Mouse (Mus musculus): ENCODE measurements around the gene Tcfl5. TPM values are rescaled to one million over a fixed set of nuclear protein-coding genes. Genes with fewer than 3 reads are reported as not detected.
A peak's percentile ranks its signal among the peaks of the same experiment; 100 is the strongest.

Tcfl5 gene
- polyA plus RNA-seq, 1 experiment from 2014 or later = 0.19 TPM

GRCm38 (mm10) chr2:180655150-180655549, 12.6 kb upstream of the Tcfl5 start:
- no peak overlapping the region for H3K27ac ChIP-seq
- no peak for DNase-seq (ENCODE audit: low spot score)
- H3K9me3 ChIP-seq (replicated peaks) = no peaks in the 10 kb centered on the region

GRCm38 (mm10) chr2:180654666-180655065, 12.2 kb upstream of the Tcfl5 start:
- Histone ChIP-seq H3K27ac (no peak overlapping the region), H3K4me1 (peaks cover 6% of the 10 kb centered on the region), H3K9me3 (replicated peaks) (no peaks in the 10 kb centered on the region), H3K27me3 (ENCODE audit: low read depth, poor library complexity, severe bottlenecking) (no peaks in the 10 kb centered on the region), H3K4me3 (no peak overlapping the region), H3K36me3 (no peaks in the 10 kb centered on the region)
- DNase-seq (ENCODE audit: low spot score) = no peak
- WGBS = 83% methylated on average over 7 of the region's 7 CpGs

More at GRCm38 (mm10) chr2:180655150-180655549, 12.6 kb upstream of the Tcfl5 start:
- Histone ChIP-seq H3K4me1 (peaks cover 11% of the 10 kb centered on the region), H3K36me3 (peaks cover 3% of the 10 kb centered on the region), H3K27me3 (ENCODE audit: low read depth, poor library complexity, severe bottlenecking) (peaks cover 4% of the 10 kb centered on the region; the same call in 1 of the 2 replicates), H3K4me3 (no peak overlapping the region)
- 67% methylated on average over 6 of the region's 6 CpGs for WGBS

- DNase-seq (ENCODE audit: low spot score) = peak; percentile 25
- H3K36me3 ChIP-seq = peaks cover 5% of the 10 kb centered on the region; the same call in 1 of the 2 replicates
Observed at GRCm38 (mm10) chr2:180646841-180647240, 4.3 kb upstream of the Tcfl5 start.

GRCm38 (mm10) chr2:180643626-180644025, 1.1 kb upstream of the Tcfl5 start:
- H3K4me3 ChIP-seq = no peak overlapping the region
- no peak for DNase-seq (ENCODE audit: low spot score)
- peaks cover 55% of the 10 kb centered on the region for H3K27me3 ChIP-seq (ENCODE audit: low read depth, poor library complexity, severe bottlenecking)

More at GRCm38 (mm10) chr2:180646841-180647240, 4.3 kb upstream of the Tcfl5 start:
- peaks cover 27% of the 10 kb centered on the region for H3K27me3 ChIP-seq (ENCODE audit: low read depth, poor library complexity, severe bottlenecking)
- H3K9me3 ChIP-seq (replicated peaks) = peaks cover 12% of the 10 kb centered on the region
- H3K4me1 ChIP-seq = peaks cover 4% of the 10 kb centered on the region; the same call in 1 of the 2 replicates
- H3K27ac ChIP-seq = no peak overlapping the region
- no peak overlapping the region for H3K4me3 ChIP-seq

GRCm38 (mm10) chr2:180641576-180642554, 643 bp downstream of the Tcfl5 start:
- peaks cover 12% of the 10 kb centered on the region for H3K9me3 ChIP-seq (replicated peaks)
- peaks cover 55% of the 10 kb centered on the region for H3K27me3 ChIP-seq (ENCODE audit: low read depth, poor library complexity, severe bottlenecking)
- H3K4me1 ChIP-seq = peaks cover 7% of the 10 kb centered on the region; the same call in 1 of the 2 replicates
- DNase-seq (ENCODE audit: low spot score) = peak; percentile 49
- H3K4me3 ChIP-seq = peak overlapping the region; percentile 46
- 3% methylated on average over 111 of the region's 112 CpGs for WGBS
- peaks cover 5% of the 10 kb centered on the region; the same call in 1 of the 2 replicates for H3K36me3 ChIP-seq
- 0 out of 2 replicates have a peak overlapping the region, but pooled peaks have one; percentile 6 for H3K27ac ChIP-seq

More at GRCm38 (mm10) chr2:180643626-180644025, 1.1 kb upstream of the Tcfl5 start:
- peaks cover 7% of the 10 kb centered on the region; the same call in 1 of the 2 replicates for H3K4me1 ChIP-seq
- H3K9me3 ChIP-seq (replicated peaks) = peaks cover 12% of the 10 kb centered on the region
- peaks cover 5% of the 10 kb centered on the region; the same call in 1 of the 2 replicates for H3K36me3 ChIP-seq
- H3K27ac ChIP-seq = no peak overlapping the region

GRCm38 (mm10) chr2:180611882-180612281, 30.6 kb downstream of the Tcfl5 start:
- no peak for DNase-seq (ENCODE audit: low spot score)
- Histone ChIP-seq H3K4me3 (no peak overlapping the region), H3K27ac (no peak overlapping the region), H3K4me1 (no peaks in the 10 kb centered on the region), H3K36me3 (no peaks in the 10 kb centered on the region), H3K9me3 (replicated peaks) (no peaks in the 10 kb centered on the region), H3K27me3 (ENCODE audit: low read depth, poor library complexity, severe bottlenecking) (no peaks in the 10 kb centered on the region)
- WGBS = 75% methylated on average over 2 of the region's 2 CpGs

GRCm38 (mm10) chr2:180610283-180610682, 32.2 kb downstream of the Tcfl5 start:
- 83% methylated on average over 4 of the region's 4 CpGs for WGBS
- no peaks in the 10 kb centered on the region for H3K9me3 ChIP-seq (replicated peaks)
- no peaks in the 10 kb centered on the region for H3K36me3 ChIP-seq
- no peak for DNase-seq (ENCODE audit: low spot score)
- no peaks in the 10 kb centered on the region for H3K27me3 ChIP-seq (ENCODE audit: low read depth, poor library complexity, severe bottlenecking)
- no peak overlapping the region for H3K27ac ChIP-seq
- H3K4me3 ChIP-seq = no peak overlapping the region
- H3K4me1 ChIP-seq = no peaks in the 10 kb centered on the region

GRCm38 (mm10) chr2:180604781-180605180, 37.7 kb downstream of the Tcfl5 start:
- 63% methylated on average over 6 of the region's 6 CpGs for WGBS
- no peak for DNase-seq (ENCODE audit: low spot score)
- H3K27ac ChIP-seq = peak overlapping the region; percentile 53

GRCm38 (mm10) chr2:180600569-180601021, 41.9 kb downstream of the Tcfl5 start:
- H3K4me1 ChIP-seq = peaks cover 31% of the 10 kb centered on the region
- H3K27ac ChIP-seq = peak overlapping the region; percentile 51; the same call in 1 of the 2 replicates
- H3K4me3 ChIP-seq = no peak overlapping the region
- H3K36me3 ChIP-seq = peaks cover 8% of the 10 kb centered on the region
- H3K9me3 ChIP-seq (replicated peaks) = no peaks in the 10 kb centered on the region
- 36% methylated on average over 9 of the region's 9 CpGs for WGBS
- H3K27me3 ChIP-seq (ENCODE audit: low read depth, poor library complexity, severe bottlenecking) = peaks cover 54% of the 10 kb centered on the region
- DNase-seq (ENCODE audit: low spot score) = no peak

More at GRCm38 (mm10) chr2:180604781-180605180, 37.7 kb downstream of the Tcfl5 start:
- peaks cover 14% of the 10 kb centered on the region for H3K27me3 ChIP-seq (ENCODE audit: low read depth, poor library complexity, severe bottlenecking)
- no peaks in the 10 kb centered on the region for H3K36me3 ChIP-seq
- peaks cover 17% of the 10 kb centered on the region; the same call in 1 of the 2 replicates for H3K4me1 ChIP-seq
- no peak overlapping the region for H3K4me3 ChIP-seq
- no peaks in the 10 kb centered on the region for H3K9me3 ChIP-seq (replicated peaks)

- WGBS = 2% methylated on average over 40 of the region's 41 CpGs
- Histone ChIP-seq H3K27me3 (ENCODE audit: low read depth, poor library complexity, severe bottlenecking) (peaks cover 54% of the 10 kb centered on the region), H3K4me1 (peaks cover 29% of the 10 kb centered on the region), H3K4me3 (peak overlapping the region; percentile 51), H3K36me3 (peaks cover 32% of the 10 kb centered on the region), H3K27ac (peak overlapping the region; percentile 76), H3K9me3 (replicated peaks) (no peaks in the 10 kb centered on the region)
- DNase-seq (ENCODE audit: low spot score) = peak; percentile 48
Observed at GRCm38 (mm10) chr2:180598157-180598705, 44.3 kb downstream of the Tcfl5 start.

GRCm38 (mm10) chr2:180597490-180597889, 45.0 kb downstream of the Tcfl5 start, which contains the start of gene Col9a3:
Gene Col9a3 (plus strand): TSS chr2:180597790.
- WGBS = 55% methylated on average over 4 of the region's 4 CpGs
- DNase-seq (ENCODE audit: low spot score) = no peak
- Histone ChIP-seq H3K4me3 (peak within 1 kb of the TSS; percentile 51), H3K4me1 (peaks cover 29% of the 10 kb centered on the region), H3K27ac (peak within 1 kb of the TSS; percentile 76), H3K9me3 (replicated peaks) (no peaks in the 10 kb centered on the region), H3K36me3 (peaks cover 39% of the 10 kb centered on the region), H3K27me3 (ENCODE audit: low read depth, poor library complexity, severe bottlenecking) (peaks cover 54% of the 10 kb centered on the region)

- H3K36me3 ChIP-seq = peaks cover 71% of the 10 kb centered on the region
- H3K27ac ChIP-seq = peak within 1 kb of the TSS; percentile 93
- H3K27me3 ChIP-seq (ENCODE audit: low read depth, poor library complexity, severe bottlenecking) = no peaks in the 10 kb centered on the region
- peak within 1 kb of the TSS; percentile 86 for H3K4me3 ChIP-seq
- H3K9me3 ChIP-seq (replicated peaks) = no peaks in the 10 kb centered on the region
- peak; percentile 94 for DNase-seq (ENCODE audit: low spot score)
- under 1% methylated on average over 62 of the region's 67 CpGs for WGBS
- H3K4me1 ChIP-seq = peaks cover 12% of the 10 kb centered on the region
Observed at GRCm38 (mm10) chr2:180589123-180589831, 53.2 kb downstream of the Tcfl5 start, which contains the start of gene Ogfr. Gene Ogfr (plus strand): TSS chr2:180589245.
